Mouse (Mus musculus): ENCODE measurements around the gene Snx8.

DNA sequence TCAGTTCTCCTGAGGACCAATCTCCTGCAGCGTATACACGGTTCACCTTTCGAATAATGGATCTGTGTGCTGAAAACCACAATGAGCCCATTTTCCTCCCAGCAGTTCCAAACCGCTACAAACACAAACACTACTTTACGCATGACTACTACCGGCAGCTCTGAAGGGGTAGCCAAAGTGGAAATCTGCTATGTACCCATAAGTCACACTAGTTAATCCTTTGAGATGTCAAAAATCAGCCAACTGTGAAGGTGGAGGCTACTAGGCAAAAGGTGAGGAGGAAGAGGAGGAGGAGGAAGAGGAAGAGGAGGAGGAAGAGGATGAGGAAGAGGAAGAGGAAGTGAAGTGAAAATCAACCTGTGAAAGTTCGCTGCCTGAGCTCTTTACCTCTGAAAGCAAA is 1.8 kb downstream of the Snx8 start:
- no peak for TF ChIP-seq CTCF (IDR thresholded peaks at IDR 0.05; ENCODE audit: low read depth, low read length)
- no peak for TF ChIP-seq POLR2A (IDR thresholded peaks at IDR 0.05; ENCODE audit: insufficient read depth, low read length)

All from ES-Bruce4 (cell line).